Mouse (Mus musculus) regulatory T cell (primary cell): Measurements from ENCODE around the gene Nav2.

Experiments used
- in situ Hi-C: fragments of 300-600 bp; cut with MboI, MseI; formaldehyde crosslinking; loops from one replicate; pipeline ENCODE4 v1.15.1; 2025; ENCODE audit warnings: high pct_unique_total_duplicates

Nav2 gene

DNA sequence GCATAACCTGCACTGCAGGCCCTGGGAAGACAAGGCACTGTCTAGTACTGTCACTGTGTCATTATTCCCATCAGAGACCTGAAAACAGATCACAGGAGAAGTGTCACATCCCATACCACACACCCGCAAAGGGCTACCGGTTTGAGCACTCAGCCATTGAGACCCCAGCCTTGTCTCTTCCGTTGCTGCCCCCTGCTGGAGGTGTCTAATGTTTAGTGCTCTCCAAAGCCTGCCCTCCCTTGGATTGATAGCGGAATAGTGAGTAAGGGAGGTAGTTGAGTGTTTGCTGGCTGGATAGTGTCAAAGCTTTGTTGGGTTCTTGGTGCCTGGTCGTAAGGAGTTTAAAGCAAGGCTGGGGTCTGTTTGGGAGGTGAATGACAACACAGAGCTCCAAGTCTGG lies 568.1 kb downstream of the Nav2 start:
- in situ Hi-C loops = no loop called here

DNA sequence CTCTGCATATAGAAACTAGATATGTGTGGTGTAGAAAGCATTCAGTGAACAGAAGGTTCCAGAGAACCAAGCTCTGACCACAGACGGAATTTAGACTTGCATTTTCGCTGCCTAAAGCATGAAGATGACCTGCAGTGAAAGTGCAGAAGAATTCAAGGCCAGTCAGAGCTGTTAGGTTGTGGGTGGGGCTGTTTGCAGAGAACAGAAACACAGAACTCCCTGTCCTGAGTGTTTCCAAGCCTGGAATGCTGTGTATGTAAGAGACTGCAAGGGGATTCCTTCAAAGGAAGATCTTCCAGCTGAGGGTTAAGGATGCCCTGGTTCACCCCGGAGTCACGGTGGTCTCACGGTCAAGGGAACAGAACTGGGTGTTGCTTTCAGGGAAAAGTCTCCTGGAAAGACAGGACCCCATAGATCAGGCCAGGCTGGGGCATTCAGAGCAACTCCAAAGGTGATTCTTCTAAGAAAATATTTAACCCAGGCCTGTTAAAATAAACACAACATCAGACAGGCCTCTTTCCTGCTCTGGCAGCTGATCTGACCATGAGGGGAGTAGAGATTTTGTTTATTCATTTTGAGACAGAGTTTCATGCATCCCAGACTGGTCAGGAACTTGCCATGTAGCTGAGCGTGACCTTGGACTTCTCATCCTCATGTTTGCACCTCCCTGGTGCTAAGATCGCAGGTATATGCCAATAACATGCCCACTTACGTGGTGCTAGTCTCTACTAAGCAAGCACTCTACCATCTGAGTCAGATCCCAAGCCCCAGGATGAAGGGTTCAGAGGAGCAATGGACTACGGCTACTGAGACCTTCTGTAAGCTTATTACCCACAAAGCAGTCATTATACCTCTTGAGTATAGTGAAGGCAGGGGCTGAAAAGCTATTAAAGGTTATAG lies 568.8 kb downstream of the Nav2 start:
- in situ Hi-C loops = no loop called here

DNA sequence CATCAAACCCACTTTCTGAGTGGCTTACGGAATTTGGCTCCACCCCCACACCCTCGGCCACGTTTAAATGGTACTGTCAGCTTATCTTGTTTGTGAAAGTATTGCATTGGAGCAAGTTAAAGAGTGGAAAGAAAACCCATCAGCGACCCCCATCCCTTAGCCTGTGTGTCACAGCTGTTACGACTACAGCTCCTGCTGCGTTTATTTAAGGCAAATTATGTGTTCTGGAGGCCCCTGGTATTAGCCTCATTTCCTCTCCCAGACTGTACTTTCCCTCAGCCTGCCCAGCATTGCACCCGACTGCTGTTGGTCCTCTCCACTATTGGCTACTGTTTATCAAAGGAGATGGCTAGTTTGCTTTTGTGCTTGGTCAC lies 569.4 kb downstream of the Nav2 start:
- in situ Hi-C loops = no loop called here

DNA sequence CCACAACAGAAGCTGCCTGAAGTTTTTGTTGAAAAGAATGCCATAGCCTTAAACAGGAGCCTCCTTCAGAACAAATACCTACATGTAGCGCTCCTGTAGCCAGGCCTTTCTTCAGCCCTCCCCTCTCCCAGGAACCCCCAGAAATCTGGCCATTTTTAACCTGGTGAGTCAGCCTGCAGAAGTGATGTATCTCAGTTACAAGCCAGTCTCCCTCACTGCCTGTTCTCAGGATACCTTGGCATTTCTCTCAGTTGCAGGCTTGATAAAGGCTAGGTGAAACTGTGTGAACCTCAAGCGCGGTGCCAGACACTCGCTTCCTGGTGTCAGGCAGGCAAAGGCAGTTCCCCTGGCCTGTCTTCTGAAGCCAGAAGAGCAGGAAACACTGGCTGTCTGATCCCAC lies 570.4 kb downstream of the Nav2 start:
- in situ Hi-C loops = no loop called here

DNA sequence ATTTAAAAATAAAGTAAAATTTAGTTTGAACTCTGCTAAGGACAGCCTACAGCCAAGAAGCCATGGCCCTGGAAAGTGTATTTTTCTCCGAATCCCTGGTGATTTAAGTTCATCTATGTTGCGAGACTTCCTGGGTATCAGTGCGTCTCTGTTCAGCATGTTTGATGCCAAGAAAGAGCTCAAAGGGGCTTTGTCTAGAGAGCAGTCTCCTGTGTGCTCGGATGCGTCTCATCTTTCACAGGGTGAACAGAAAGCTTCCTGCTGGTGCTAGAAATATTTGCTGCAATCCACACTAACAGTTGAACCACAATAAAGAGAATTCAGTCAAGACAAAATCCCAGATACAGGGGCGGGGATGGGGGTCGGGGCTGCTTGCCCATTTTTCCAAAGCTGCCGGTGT lies 572.4 kb downstream of the Nav2 start:
- in situ Hi-C loops = no loop called here

DNA sequence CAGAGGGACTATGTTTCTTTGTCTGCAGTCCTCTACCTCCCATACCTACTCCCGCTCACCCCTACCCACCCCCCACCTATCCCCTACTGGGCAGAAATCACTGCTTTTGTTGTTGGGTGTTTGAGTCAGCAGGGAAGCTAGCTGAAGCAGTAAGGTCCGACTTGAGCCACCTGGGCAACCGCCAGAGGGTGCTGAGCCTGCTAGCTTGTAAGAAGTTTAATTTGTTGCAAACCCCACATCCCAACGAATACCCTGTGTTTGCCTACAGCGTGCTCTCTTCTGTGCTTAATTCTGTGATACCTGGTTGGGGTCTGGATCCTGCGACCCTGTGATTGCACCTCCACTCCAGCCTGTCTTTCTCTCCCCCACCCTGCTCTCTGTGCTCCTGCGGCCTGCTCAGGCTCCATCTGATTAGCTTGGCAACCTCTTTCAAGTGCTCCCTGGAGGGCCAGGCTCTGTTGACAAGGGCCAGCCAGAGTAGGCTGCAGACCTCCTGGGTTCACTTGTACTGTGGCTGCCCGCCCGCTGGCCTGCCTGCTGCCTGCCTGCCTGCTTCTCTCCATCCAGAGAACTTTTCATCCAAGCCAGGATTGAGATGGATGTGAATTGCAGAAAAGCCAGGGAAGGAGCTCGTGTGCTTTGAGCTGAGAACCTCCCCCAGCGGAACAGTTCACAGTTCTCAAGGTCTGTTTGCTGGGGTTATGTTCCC lies 575.7 kb downstream of the Nav2 start:
- in situ Hi-C loops = no loop called here

DNA sequence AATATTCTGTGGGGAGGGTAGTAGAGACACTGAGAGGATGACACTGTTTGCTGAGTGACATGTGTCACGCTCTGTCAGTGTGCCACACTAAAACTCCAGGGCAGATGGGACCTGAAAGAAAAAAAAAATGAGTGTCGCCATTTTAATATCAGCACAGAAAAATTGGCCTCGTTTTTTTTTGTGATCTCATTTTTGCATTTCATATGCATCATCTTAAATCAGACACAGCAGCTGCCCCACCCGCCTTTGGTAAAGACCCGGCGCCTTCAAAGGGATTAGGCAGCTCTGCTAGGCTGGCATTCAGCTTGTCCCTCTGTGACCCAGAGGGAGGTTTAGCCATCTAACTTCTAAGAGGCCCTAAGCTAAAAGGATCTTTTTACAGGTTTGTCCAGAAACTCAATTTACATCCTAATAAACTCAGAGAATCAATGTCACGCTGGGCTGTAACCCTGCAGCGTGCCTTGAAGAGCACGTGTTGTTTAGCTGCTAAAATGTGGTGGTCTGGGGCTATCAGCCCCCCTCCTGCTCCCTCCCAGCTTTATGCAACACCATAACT lies 576.9 kb downstream of the Nav2 start:
- in situ Hi-C loops = no loop called here

DNA sequence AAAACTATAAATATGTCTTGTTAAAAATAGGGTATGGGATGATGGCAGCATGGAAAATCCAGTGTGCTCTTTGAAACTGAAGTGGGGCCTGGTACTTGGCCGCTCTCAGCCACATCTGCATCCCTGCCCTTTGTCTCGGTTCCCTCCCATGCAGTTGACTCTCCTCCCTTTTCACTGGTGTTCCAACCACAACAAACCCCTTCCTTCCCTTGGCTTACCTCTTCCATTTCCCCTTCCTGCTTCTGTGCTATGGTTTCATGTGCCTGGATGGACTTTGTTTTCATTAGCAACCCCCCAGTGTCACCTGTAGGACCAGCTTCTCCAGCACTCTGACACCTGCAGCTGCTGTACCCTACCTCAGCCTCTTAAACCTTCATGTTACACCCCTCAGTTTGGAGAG lies 578.8 kb downstream of the Nav2 start:
- in situ Hi-C loops = no loop called here

DNA sequence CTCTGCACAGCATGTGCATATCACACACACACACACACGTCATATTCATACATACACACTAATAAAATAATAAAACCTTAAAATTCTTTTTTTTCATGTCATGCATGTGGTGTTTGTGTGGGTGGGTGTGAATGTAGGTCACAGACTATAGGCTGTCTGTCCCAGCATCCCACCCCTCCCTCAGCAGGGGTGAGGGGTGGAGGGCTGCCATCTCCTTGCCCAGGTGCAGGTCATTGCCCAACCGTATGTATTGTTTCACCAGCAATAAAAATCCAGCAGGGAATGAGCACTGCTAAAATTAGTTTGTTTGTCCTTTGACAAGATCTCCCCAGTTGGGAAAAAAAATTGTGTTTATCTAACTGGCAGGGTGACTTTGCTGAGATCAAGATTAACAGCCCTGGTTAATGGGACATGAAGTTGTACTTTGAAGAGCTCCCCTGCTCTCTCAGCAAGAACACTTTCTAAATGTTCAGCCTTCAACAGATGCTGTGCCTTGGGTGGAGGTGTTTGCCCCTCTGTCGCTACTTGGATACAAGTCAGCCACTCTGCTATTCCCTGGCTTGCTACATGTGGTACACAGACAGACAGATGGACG lies 580.1 kb downstream of the Nav2 start:
- in situ Hi-C loops = no loop called here

DNA sequence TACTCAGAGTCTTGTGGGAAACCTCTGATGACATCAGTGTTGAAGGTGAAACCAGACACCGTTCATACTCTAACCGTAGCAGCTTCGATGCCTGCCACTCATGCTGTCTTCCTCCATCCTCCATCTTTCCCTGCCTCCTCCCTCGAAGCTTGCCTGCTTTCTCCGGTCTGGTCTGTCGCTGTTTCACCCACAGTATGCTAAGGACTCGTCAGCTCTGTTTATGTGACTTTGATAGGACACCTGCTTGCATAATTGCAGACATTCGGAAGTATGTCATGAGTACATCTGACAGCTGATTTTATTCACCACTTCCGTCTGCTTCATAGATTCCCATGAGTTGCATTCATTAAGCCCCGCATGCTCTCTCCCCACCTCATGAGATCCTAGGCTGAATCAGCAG lies 582.3 kb downstream of the Nav2 start:
- in situ Hi-C loops = no loop called here

DNA sequence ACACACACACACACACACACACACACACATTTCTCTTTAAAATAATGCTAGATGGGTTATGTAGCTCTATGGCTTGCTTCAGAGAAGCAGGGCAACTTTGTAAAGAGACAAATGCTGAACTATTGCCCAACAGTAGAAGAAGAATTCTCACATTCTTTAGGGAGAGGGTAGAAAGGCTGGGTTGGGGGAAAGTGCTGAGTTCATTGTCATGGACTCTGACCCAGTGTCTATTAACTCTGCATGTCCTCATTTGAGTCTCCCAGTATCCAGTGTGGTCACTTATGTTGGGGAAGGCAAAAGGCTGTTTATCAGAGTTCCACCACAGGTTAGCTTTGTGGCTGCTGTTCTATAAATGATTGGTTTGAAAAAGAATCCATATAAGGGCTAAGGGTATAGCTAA lies 584.1 kb downstream of the Nav2 start:
- in situ Hi-C loops = no loop called here

DNA sequence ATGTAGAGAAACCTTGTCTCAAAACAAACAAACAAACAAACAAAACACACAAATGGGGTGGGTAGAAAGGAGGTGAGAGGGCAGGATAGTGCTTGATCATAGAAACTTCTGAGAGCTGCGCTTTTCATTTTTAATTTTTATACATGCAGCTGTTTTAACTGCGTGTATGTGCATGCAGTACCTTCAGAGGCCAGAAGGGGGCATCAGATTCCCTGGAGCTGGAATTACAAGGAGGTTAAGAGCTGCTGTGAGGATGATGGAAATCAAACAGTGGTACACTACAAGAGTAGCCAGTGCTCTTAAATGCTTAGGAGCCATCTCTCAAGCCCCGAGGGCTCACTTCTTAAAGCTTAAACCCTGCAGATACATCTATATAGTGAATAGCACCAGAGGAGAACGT lies 584.7 kb downstream of the Nav2 start:
- in situ Hi-C loops = no loop called here

DNA sequence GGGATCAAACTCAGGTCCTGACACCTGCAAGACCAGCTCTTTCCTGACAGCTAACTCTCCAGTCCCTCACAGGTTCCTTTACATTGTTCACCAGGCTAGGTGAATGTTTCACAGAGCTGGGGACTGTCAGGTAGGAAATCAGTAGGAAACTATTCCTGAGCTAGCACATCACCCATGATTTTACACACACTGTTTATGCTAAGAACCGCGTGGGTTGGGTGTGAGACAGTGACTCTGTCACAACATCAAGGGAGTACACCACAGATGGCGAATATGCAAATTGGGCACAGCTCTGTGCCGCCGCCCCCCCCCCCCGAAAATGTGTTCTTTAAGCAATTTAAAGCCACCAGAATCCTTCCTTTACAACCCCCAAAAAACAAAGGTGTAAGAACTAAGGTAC lies 586.1 kb downstream of the Nav2 start:
- in situ Hi-C loops = loop anchor here (5.0 kb wide), 1 partner anchor 248 kb away; no protein-coding TSS in a partner anchor

DNA sequence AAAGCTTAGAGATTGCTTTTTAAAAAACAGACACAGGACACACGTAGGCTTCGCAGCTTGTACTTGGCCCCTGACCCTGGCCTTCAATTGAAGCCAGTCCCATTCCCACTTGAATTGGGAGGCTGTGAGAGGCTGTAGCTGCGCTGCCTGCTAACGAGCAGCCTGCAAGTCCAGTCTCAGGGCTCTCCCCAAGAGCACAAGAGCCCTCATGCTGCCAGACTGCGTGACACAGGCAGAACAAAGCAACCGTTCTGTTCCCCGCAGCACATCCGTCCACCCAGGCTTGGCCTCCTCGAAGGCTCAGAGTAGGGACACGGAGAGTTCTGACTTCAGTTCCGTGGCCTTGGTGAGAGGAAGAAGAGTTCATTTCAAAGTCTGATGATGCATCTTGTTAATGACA lies 587.6 kb downstream of the Nav2 start:
- in situ Hi-C loops = loop anchor here (5.0 kb wide), 1 partner anchor 246 kb away; no protein-coding TSS in a partner anchor

DNA sequence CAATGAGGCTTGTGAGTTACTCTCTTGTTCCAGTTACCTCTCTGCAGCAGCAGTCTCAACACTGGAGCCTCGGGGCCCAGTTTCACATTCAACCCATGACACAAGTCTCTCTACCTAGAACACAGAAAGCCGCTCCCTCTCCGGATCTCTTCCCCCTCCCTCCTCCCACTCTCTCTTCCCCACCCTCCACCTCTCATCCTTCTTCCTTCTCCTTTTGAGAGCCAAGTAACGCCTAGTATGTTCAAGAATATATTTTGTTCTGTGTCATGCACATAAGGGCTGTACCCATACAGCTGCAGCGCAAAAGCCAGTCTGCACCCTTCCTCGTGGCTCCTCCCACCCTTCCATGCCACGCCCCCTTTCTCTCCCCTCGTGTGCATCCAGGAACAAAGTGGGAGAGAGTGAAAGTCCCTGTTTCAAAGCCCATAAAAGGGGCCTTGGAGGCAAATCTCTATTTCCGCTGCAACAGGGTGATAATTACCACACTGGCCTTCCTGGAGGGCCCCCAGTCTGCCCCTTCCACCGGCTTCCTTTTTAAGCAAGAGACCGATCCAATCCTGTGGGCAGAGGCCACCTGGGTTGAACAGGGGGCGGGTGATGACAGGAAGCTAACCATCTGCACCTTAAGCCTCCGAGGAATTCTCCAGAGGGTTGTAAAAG lies 588.4 kb downstream of the Nav2 start:
- in situ Hi-C loops = loop anchor here (5.0 kb wide), 1 partner anchor 245 kb away; no protein-coding TSS in a partner anchor

DNA sequence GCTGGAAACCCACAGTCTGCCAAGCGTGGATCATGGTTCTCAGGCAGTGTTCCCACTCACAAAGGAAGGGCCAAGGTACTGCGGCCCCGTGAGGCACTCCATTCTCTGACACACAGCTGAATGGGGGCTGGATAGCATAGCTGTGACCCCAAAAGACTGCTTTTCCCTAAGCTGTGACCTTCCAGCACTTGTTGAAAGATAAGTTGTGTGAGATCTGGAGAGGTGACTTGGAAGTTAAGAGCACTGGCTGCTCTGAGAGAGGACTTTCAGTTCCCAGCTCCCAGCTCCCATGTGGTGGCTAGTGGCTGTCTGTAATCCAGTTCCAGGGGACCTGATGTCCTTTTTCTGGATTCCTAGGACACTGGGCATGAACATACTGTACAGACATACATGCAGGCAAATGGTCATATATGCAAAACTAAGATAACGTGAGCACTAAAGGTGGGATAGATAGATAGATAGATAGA lies 588.9 kb downstream of the Nav2 start:
- in situ Hi-C loops = loop anchor here (5.0 kb wide), 1 partner anchor 245 kb away; no protein-coding TSS in a partner anchor

DNA sequence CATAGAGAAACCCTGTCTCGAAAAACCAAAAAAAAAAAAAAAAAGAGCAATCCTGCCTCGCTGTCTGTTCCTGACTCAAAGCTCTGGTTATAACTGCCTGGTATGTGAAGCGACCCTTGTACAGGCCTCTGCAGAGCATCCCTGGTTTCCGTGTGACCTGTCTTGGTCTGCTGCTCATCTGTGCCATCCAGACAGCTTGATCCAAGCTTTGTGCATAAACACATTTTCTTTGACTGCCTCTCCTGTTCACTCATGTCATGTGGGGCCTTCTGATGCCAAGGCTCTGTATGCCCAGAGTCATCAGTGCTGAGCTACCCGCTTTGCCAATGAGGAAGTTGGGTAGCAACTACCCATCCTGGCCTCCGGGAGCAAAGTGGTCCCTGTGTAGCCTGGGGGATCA lies 591.1 kb downstream of the Nav2 start:
- in situ Hi-C loops = loop anchor here (5.0 kb wide), 1 partner anchor 243 kb away; no protein-coding TSS in a partner anchor

DNA sequence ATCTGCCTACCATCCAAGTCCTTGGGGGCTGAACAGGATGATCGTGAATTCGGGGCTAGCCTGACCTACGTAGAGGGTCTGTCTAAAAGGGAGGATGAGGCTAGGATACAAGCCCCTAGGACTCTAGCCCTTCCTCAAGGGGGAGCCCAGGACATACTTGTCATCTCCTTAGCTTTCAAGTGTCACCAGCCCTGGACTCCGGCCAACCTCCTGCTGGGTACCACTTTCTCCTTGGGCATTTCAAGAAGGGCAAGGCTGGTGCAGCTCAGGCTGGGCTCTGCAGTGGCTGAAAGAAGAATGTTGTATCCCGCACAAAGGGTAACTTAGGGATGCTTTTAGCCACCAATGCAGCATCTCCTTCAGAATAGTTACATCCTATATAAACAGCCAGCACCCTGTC lies 592.4 kb downstream of the Nav2 start:
- in situ Hi-C loops = no loop called here

DNA sequence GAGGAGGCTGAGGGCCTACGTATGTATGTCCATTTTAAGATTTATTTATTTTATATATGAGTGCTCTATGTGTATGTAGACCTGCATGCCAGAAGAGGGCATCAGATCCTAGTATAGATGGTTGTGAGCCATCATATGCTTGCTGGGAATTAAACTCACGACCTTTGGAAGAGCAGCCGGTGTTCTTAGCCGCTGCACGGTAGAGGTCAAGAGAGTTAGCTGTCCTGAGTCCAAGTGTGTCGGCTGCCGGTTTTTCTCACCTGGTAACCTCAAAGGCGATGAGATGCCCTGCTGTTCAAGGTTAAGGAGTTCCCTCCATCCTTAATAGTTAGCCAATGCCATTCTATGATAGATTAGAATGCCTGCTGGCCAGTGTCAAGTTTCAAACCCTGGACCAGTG lies 594.9 kb downstream of the Nav2 start:
- in situ Hi-C loops = no loop called here

DNA sequence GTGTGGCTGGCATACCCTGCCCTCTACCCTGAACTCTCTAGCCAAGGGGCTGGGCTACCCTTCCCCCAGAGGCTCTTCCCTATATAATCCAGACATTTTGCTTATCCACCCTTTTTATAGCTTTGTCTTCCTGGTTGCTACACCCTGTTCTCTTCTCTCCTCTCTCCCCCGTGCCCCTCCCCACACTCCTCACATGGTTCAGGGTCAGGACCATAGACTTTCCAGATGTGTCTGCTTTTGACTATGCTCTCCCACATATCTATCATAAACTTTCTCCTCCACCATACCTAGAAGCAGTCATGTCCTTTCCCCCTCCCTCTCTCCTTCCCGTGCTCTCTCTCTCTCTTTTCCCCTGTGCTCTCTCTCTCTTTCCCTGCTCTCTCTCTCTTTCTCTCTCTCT lies 595.4 kb downstream of the Nav2 start:
- in situ Hi-C loops = no loop called here

DNA sequence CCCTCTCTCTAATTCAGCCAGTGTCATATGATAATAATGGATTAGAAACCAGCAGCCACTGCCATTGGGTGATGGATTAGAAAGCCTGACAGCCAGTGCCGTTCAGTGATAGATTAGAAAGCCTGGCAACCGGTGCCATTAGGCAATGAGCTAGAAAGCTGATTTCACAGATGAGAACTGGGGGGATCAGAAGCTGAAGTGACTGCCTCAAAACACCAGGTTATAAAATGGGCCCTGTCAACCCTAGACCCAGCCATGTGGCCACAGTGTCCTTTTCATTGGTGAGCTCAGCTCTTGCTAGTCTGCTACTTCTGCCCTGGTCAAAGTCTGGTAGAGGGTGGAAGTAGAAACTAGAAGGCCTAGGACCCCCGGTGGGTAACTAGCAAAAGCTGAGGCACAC lies 595.8 kb downstream of the Nav2 start:
- in situ Hi-C loops = no loop called here

DNA sequence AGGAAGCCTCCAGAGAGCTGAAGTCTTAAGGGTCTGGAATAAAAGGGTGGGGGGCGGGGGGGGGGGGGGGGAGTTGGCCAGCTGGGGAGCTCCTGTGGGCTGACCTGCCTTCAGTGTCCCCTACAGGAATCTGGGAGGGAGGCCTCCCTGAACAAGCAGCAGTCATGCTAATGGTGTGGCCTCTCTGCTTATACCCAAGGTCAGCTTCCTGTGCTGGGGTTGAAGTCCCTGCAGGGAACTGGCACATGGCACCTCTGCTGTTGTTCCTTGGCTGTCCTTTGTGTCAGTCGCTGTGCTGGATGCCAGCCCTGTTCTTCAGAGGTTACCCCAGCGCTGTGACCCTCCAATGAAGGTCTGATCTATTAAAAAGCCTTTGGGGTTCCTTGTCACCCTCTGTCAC lies 596.5 kb downstream of the Nav2 start:
- in situ Hi-C loops = no loop called here
